Mouse (Mus musculus) liver, embryonic 11.5 days (tissue): ENCODE results near the gene Ssx2ip. TPM values are rescaled to one million over a fixed set of nuclear protein-coding genes. Genes with fewer than 3 reads are reported as not detected.

ENCODE experiments used
- ATAC-seq: fragments of 200-750 bp; cut with Nextera tagmentation; replicated peaks from 2 replicates; pipeline ENCODE4 v1.8.0; 2017; ENCODE audit warnings: moderate number of reproducible peaks, mild to moderate bottlenecking, moderate TSS enrichment, moderate library complexity; ENCODE audit not compliant: low FRiP score
- DNase-seq: peaks from one replicate; pipeline ENCODE4 v3.0.0-alpha.2; 2017; ENCODE audit warnings: low spot score
- H3K27ac ChIP-seq: fragments of 300-500 bp; sonication (generic); 2 replicates; pipeline ENCODE4 v1.5.1; 2014; ENCODE audit warnings: mild to moderate bottlenecking, low read depth, low read length, control low read depth
- H3K27me3 ChIP-seq: fragments of 300-500 bp; sonication (generic); replicated peaks from 2 replicates; pipeline ENCODE4 v1.6.1; 2014; ENCODE audit warnings: low read length, mixed read lengths; ENCODE audit not compliant: control insufficient read depth, insufficient read depth
- H3K36me3 ChIP-seq: fragments of 300-500 bp; sonication (generic); 2 replicates; pipeline ENCODE4 v1.6.1; 2014; ENCODE audit warnings: mild to moderate bottlenecking, low read length, moderate library complexity, mixed read lengths; ENCODE audit not compliant: control insufficient read depth, insufficient read depth
- H3K4me1 ChIP-seq: fragments of 300-500 bp; sonication (generic); replicated peaks from 2 replicates; pipeline ENCODE4 v1.6.1; 2014; ENCODE audit warnings: low read length, mixed read lengths; ENCODE audit not compliant: control insufficient read depth, insufficient read depth
- H3K4me2 ChIP-seq: fragments of 300-500 bp; sonication (generic); 2 replicates; pipeline ENCODE4 v1.6.1; 2014; ENCODE audit warnings: mild to moderate bottlenecking, control low read depth, moderate library complexity
- H3K4me3 ChIP-seq: fragments of 300-500 bp; sonication (generic); 2 replicates; pipeline ENCODE4 v1.5.1; 2014; ENCODE audit warnings: low read depth, low read length, control low read depth
- H3K9ac ChIP-seq: fragments of 300-500 bp; sonication (generic); 2 replicates; pipeline ENCODE4 v1.6.1; 2014; ENCODE audit warnings: low read depth, low read length, control low read depth
- H3K9me3 ChIP-seq: fragments of 300-500 bp; sonication (generic); 2 replicates; pipeline ENCODE4 v1.6.1; 2016; ENCODE audit warnings: low read length, inconsistent platforms, mixed read lengths; ENCODE audit not compliant: control insufficient read depth
- WGBS: fragments of 180-500 bp; shearing (Covaris S2); extraction: QIAGEN DNeasy Blood & Tissue Kit; methylation state at CpG from one replicate; pipeline ENCODE4 v1.1.7; 2014; 5-methylcytosine and 5-hydroxymethylcytosine counted together
- microRNA-seq: library from miRNA; unstranded; fragments of <30 nt; microRNA quantifications from one replicate; pipeline ENCODE4, GENCODE M21; 2017; ENCODE audit warnings: borderline number of aligned reads
- polyA plus RNA-seq: library from polyadenylated mRNA; unstranded; fragments of >200 nt; fragmentation: Nextera tagmentation; extraction: Ambion mirVana; gene quantifications from 2 replicates; pipeline ENCODE4 v1.2.1, GENCODE M21; 2014

Ssx2ip gene
- polyA plus RNA-seq, 1 experiment from 2014 or later, result 109 TPM

- Histone ChIP-seq H3K9me3 (no peaks in the 10 kb centered on the region), H3K27me3 (no peaks in the 10 kb centered on the region), H3K36me3 (no peaks in the 10 kb centered on the region), H3K27ac (no peak overlapping the region), H3K4me1 (no peaks in the 10 kb centered on the region), H3K4me2 (no peak overlapping the region), H3K4me3 (no peak overlapping the region), H3K9ac (no peak overlapping the region)
- ATAC-seq, result no peak
- no peak for DNase-seq
- WGBS, result 74% methylated on average over 4 of the region's 4 CpGs
These were observed 68.2 kb downstream of the Ssx2ip start for GRCm38 (mm10) chr3:146472657-146473056.

- Histone ChIP-seq H3K4me2 (no peak overlapping the region), H3K9me3 (no peaks in the 10 kb centered on the region), H3K36me3 (no peaks in the 10 kb centered on the region), H3K27ac (no peak overlapping the region), H3K27me3 (no peaks in the 10 kb centered on the region), H3K9ac (no peak overlapping the region), H3K4me1 (no peaks in the 10 kb centered on the region), H3K4me3 (no peak overlapping the region)
- DNase-seq (no peak), ATAC-seq (no peak)
These were observed 69.3 kb downstream of the Ssx2ip start for GRCm38 (mm10) chr3:146473741-146474140.

GRCm38 (mm10) chr3:146474428-146474827 is 70.0 kb downstream of the Ssx2ip start:
- Histone ChIP-seq H3K9ac (no peak overlapping the region), H3K4me1 (no peaks in the 10 kb centered on the region), H3K4me3 (no peak overlapping the region), H3K27me3 (no peaks in the 10 kb centered on the region), H3K36me3 (no peaks in the 10 kb centered on the region), H3K9me3 (no peaks in the 10 kb centered on the region), H3K27ac (no peak overlapping the region), H3K4me2 (no peak overlapping the region)
- WGBS, result 83% methylated on average over 3 of the region's 3 CpGs
- DNase-seq (no peak), ATAC-seq (no peak)

- no peak overlapping the region for H3K4me2 ChIP-seq
These were observed 77.6 kb downstream of the Ssx2ip start for GRCm38 (mm10) chr3:146482044-146482443.

GRCm38 (mm10) chr3:146486464-146486863 is 82.0 kb downstream of the Ssx2ip start:
- Histone ChIP-seq H3K9ac (no peak overlapping the region), H3K4me1 (no peaks in the 10 kb centered on the region), H3K4me2 (no peak overlapping the region), H3K36me3 (no peaks in the 10 kb centered on the region), H3K9me3 (no peaks in the 10 kb centered on the region), H3K27ac (no peak overlapping the region), H3K27me3 (no peaks in the 10 kb centered on the region), H3K4me3 (no peak overlapping the region)
- no peak for DNase-seq
- WGBS, result 77% methylated on average over 4 of the region's 4 CpGs
- ATAC-seq, result no peak

More at GRCm38 (mm10) chr3:146482044-146482443, 77.6 kb downstream of the Ssx2ip start:
- 67% methylated on average over 2 of the region's 2 CpGs for WGBS
- Histone ChIP-seq H3K4me3 (no peak overlapping the region), H3K36me3 (no peaks in the 10 kb centered on the region), H3K9ac (no peak overlapping the region), H3K27ac (no peak overlapping the region), H3K9me3 (no peaks in the 10 kb centered on the region), H3K4me1 (no peaks in the 10 kb centered on the region), H3K27me3 (no peaks in the 10 kb centered on the region)
- DNase-seq (no peak), ATAC-seq (no peak)

Small RNAs within 50 kb of the gene (microRNA-seq; reads per million reads assigned to microRNA genes)
- not detected for gene Gm22901

Other genes with a start within 250 kb of the Ssx2ip start
- gene Lpar3, start 183.7 kb upstream of the Ssx2ip start, polyA plus RNA-seq, result 0.43 and 0.52 TPM in 2 replicates
- gene Ctbs, start 45.2 kb downstream of the Ssx2ip start, polyA plus RNA-seq, result 8.2 and 8.4 TPM in 2 replicates
- gene Spata1, start 95.1 kb downstream of the Ssx2ip start, polyA plus RNA-seq, result 3.6 and 4.6 TPM in 2 replicates
- gene Gng5, start 95.2 kb downstream of the Ssx2ip start, polyA plus RNA-seq, result 936 and 987 TPM in 2 replicates
- 74.7 and 77.6 TPM in 2 replicates for gene Rpf1, start 116.8 kb downstream of the Ssx2ip start, polyA plus RNA-seq
- 0.34 and 0.55 TPM in 2 replicates for gene Uox, start 165.8 kb downstream of the Ssx2ip start, polyA plus RNA-seq
- 0.09 and 0.11 TPM in 2 replicates for gene Dnase2b, start 211.0 kb downstream of the Ssx2ip start, polyA plus RNA-seq
- gene 4930503B20Rik, start 246.7 kb downstream of the Ssx2ip start, polyA plus RNA-seq, result not detected in 2 replicates